Mouse (Mus musculus) megakaryocyte, embryonic 14.5 days (primary cell): Measurements from ENCODE around the gene Ddost. TPM values are rescaled to one million over a fixed set of nuclear protein-coding genes. Genes with fewer than 3 reads are reported as not detected.

ENCODE experiments used
- H3K27me3 ChIP-seq: replicated peaks from 2 replicates; pipeline ENCODE3; 2012; ENCODE audit warnings: inconsistent platforms
- H3K36me3 ChIP-seq: replicated peaks from 2 replicates; pipeline ENCODE3; 2012; ENCODE audit warnings: low read length, inconsistent platforms, mixed read lengths
- H3K4me1 ChIP-seq: 2 replicates; pipeline ENCODE4 v1.6.1; 2012; ENCODE audit warnings: inconsistent platforms
- H3K4me3 ChIP-seq: replicated peaks from 2 replicates; pipeline ENCODE3; 2012; ENCODE audit warnings: moderate library complexity, mild to moderate bottlenecking, inconsistent platforms
- H3K9me3 ChIP-seq: 2 replicates; pipeline ENCODE4 v1.6.1; 2012; ENCODE audit warnings: inconsistent platforms
- FLI1 ChIP-seq: IDR thresholded peaks from 2 replicates; pipeline ENCODE4 v1.6.1; 2012; ENCODE audit warnings: low read length, inconsistent platforms, mixed read lengths
- GATA1 ChIP-seq: IDR thresholded peaks from 3 replicates; pipeline ENCODE4 v1.6.1; 2012; ENCODE audit warnings: mixed read lengths, low read length, inconsistent platforms, borderline replicate concordance
- polyA plus RNA-seq: library from polyadenylated mRNA; stranded (reverse); fragments of >175 nt; gene quantifications from 2 replicates; pipeline ENCODE4 v1.2.3, GENCODE M21; 2012; ENCODE audit warnings: low replicate concordance; ENCODE audit not compliant: insufficient read depth

The Ddost gene
- polyA plus RNA-seq, 1 experiment: 151 TPM

- peak overlapping the region; percentile 2 for H3K4me3 ChIP-seq
- H3K9me3 ChIP-seq: peaks cover 7% of the 10 kb centered on the region
- TF ChIP-seq GATA1: no peak
- no peak for TF ChIP-seq FLI1
- H3K36me3 ChIP-seq: no peaks in the 10 kb centered on the region
- peaks cover 31% of the 10 kb centered on the region for H3K4me1 ChIP-seq
- H3K27me3 ChIP-seq: peaks cover 45% of the 10 kb centered on the region
These were observed 21.7 kb upstream of the Ddost start for GRCm38 (mm10) chr4:138282834-138283233.

DNA sequence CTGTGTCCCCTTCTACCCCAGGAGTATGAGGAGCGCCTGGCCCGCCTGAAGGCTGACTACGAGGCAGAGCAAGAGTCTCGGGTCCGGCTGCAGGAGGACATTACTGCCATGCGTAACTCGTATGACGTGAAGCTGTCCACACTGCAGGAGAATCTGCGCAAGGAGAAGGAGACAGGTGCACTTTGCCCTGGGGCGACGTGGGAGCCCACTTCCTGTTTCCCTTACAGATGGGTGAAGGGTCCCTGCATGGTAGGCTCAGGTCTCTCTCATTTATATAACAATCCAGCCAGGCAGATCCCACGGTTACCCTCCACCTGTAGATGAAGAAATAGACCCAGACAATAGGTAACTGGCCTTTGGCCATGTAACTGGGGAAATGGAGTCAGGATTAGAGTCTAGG lies 18.1 kb upstream of the Ddost start:
- Histone ChIP-seq H3K9me3 (peaks cover 7% of the 10 kb centered on the region), H3K36me3 (no peaks in the 10 kb centered on the region), H3K4me1 (peaks cover 37% of the 10 kb centered on the region), H3K4me3 (no peak overlapping the region), H3K27me3 (peaks cover 55% of the 10 kb centered on the region)
- TF ChIP-seq GATA1 (no peak), FLI1 (no peak)

GRCm38 (mm10) chr4:138288691-138289090 lies 15.8 kb upstream of the Ddost start:
- no peaks in the 10 kb centered on the region for H3K36me3 ChIP-seq
- H3K4me1 ChIP-seq: peaks cover 36% of the 10 kb centered on the region
- no peak overlapping the region for H3K4me3 ChIP-seq
- peaks cover 7% of the 10 kb centered on the region for H3K9me3 ChIP-seq
- peaks cover 62% of the 10 kb centered on the region for H3K27me3 ChIP-seq
- TF ChIP-seq FLI1 (no peak), GATA1 (no peak)

- H3K9me3 ChIP-seq: no peaks in the 10 kb centered on the region
- peaks cover 37% of the 10 kb centered on the region for H3K4me1 ChIP-seq
- TF ChIP-seq GATA1: no peak
- no peak for TF ChIP-seq FLI1
- H3K36me3 ChIP-seq: no peaks in the 10 kb centered on the region
- H3K27me3 ChIP-seq: peaks cover 42% of the 10 kb centered on the region
- no peak overlapping the region for H3K4me3 ChIP-seq
These were observed 12.5 kb upstream of the Ddost start for GRCm38 (mm10) chr4:138292028-138292427.

DNA sequence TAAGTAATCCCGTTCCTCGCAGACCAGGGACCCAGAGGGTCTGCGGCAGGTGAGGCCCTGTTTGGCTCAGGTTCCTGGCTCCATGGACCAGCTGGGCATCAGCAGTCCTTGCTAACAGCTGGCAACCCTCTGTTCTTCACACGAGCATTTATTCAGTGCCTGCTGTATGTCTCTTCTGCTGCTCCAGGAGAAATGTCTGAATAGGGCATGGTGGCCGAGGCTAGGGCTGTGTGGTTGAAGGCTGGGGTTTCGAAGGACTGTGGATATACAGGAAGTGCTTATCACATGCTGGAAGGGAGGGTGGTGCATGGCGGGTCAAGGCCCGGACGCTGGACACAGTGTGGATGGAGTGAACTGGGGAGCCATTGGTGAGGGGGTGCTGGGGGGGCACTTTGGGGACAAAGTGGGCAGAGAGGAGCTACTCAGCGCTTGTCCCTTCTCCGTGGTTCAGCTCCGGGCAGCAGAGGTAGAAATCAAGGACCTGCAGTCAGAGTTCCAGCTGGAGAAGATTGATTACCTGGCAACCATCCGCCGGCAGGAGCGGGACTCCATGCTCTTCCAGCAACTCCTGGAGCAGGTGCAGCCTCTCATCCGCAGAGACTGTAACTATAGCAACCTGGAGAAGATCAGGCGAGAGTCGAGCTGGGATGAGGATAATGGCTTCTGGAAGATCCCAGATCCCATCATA lies 11.1 kb upstream of the Ddost start:
- Histone ChIP-seq H3K9me3 (no peaks in the 10 kb centered on the region), H3K4me3 (peak overlapping the region; percentile 18), H3K27me3 (peaks cover 37% of the 10 kb centered on the region), H3K36me3 (no peaks in the 10 kb centered on the region), H3K4me1 (peaks cover 34% of the 10 kb centered on the region)
- no peak for TF ChIP-seq FLI1
- no peak for TF ChIP-seq GATA1

DNA sequence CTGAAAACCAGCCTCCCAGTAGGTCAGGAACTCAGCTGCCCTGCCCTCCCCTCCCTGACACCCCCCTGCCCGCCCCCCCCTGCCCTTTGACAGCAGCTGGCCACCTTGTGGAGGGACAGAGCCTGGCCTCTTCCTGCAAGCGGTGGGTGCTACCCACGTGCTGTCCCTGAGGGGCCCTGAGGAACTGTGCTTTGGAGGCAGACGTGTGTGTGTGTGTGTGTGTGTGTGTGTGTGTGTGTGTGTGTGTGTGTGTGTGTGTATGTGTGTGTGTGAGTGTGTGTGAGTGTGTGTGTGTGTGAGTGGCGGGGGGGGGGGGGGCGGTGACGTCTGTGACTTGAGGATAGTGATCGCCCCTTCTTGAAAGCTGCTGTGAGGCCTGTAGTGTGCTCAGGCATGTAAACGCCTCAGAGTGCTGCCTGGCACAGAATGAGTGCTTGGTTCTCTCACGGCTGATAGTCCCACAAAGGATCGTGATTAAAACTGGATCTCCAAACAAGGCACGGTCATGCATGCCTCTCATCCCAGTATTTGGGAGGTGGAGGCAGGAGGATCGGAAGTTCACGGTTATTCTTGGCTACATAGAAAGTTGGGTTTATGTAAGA lies 10.5 kb upstream of the Ddost start:
- TF ChIP-seq GATA1 (no peak), FLI1 (no peak)
- Histone ChIP-seq H3K4me3 (no peak overlapping the region), H3K4me1 (peaks cover 28% of the 10 kb centered on the region), H3K9me3 (no peaks in the 10 kb centered on the region), H3K36me3 (no peaks in the 10 kb centered on the region), H3K27me3 (peaks cover 35% of the 10 kb centered on the region)

DNA sequence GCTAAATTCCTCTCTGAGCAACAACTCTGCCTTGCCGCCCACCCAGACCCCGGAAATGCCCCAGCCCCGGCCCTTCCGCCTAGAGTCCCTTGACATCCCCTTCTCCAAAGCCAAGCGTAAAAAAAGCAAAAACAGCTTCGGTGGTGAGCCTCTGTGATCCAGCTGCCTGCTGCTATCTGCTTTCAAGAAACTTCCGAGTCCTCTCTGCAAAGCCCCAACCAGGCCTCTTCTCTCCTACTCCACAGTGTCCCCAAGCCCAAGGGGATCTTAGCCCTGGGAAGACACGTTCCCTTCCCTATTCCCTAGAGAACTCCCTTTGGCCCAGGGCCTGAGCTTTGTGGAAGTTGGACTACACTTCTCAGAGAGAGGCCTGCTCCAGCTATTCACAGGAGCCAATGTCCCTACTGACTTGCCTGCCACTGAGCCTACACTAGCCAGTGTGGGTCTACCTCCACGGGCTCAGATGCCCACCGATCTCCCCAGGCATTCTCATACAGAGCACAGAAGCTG lies 3.2 kb upstream of the Ddost start:
- H3K4me3 ChIP-seq: no peak overlapping the region
- TF ChIP-seq GATA1 (no peak), FLI1 (no peak)

DNA sequence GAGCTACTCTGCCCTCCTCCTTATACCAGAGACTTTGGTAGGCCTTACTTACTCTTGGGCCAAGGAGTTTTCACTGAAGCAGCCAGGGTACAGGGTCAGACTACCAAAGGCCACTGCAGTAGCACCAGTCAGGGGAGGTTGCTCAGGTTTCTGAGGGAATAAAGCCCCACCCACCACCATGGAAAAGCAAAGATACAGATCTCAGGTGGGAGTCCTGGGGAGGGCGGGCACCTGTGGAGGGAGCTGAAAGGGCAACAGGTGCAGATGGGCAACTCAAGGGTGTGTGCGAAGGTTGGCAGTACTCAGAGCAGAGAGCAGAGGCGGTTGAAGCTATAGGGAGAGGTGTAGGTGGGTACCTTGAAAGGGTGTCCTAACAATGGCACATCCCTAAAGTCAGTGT lies 1.5 kb upstream of the Ddost start:
- peaks cover 16% of the 10 kb centered on the region for H3K36me3 ChIP-seq
- no peak for TF ChIP-seq FLI1
- no peak for TF ChIP-seq GATA1

More for the DNA sequence above, 3.2 kb upstream of the Ddost start:
- H3K27me3 ChIP-seq: peaks cover 12% of the 10 kb centered on the region
- H3K9me3 ChIP-seq: no peaks in the 10 kb centered on the region
- peaks cover 30% of the 10 kb centered on the region for H3K4me1 ChIP-seq
- H3K36me3 ChIP-seq: no peaks in the 10 kb centered on the region

GRCm38 (mm10) chr4:138303742-138304141 lies 788 bp upstream of the Ddost start:
- TF ChIP-seq GATA1 (no peak), FLI1 (no peak)
- no peaks in the 10 kb centered on the region for H3K9me3 ChIP-seq
- H3K4me3 ChIP-seq: peak overlapping the region; percentile 99
- peaks cover 3% of the 10 kb centered on the region for H3K27me3 ChIP-seq
- peaks cover 52% of the 10 kb centered on the region for H3K4me1 ChIP-seq
- H3K36me3 ChIP-seq: peaks cover 24% of the 10 kb centered on the region

More for the DNA sequence above, 1.5 kb upstream of the Ddost start:
- peaks cover 9% of the 10 kb centered on the region for H3K27me3 ChIP-seq
- no peaks in the 10 kb centered on the region for H3K9me3 ChIP-seq
- H3K4me3 ChIP-seq: peak overlapping the region; percentile 14
- H3K4me1 ChIP-seq: peaks cover 47% of the 10 kb centered on the region

- H3K9me3 ChIP-seq: no peaks in the 10 kb centered on the region
- H3K4me3 ChIP-seq: peak overlapping the region; percentile 69
- no peak for TF ChIP-seq FLI1
- TF ChIP-seq GATA1: no peak
- no peaks in the 10 kb centered on the region for H3K27me3 ChIP-seq
- H3K4me1 ChIP-seq: peaks cover 52% of the 10 kb centered on the region
- peaks cover 56% of the 10 kb centered on the region for H3K36me3 ChIP-seq
These were observed 2.5 kb downstream of the Ddost start for GRCm38 (mm10) chr4:138307025-138307424.
